In genomic region chr13:19682879-19683640, GRCm38 (mm10) we compare ENCODE assay signal across 11 mouse cellular contexts. TPM values are rescaled to one million over a fixed set of nuclear protein-coding genes. Genes with fewer than 3 reads are reported as not detected.
A peak's percentile ranks its signal among the peaks of the same experiment; 100 is the strongest.
DNase-seq lines count a peak whose midpoint lies in the region; ATAC-seq and TF ChIP-seq lines count a peak whose summit lies in the region.
"Had no signal": no experiment of that assay in that cellular context is flagged by ENCODE, and none has a peak within 500 bp of the region (broad histone marks: within the 10 kb centered on the region; RNA-seq: fewer than 3 reads in every experiment).

No protein-coding gene starts in this region.

- H3K27ac ChIP-seq in left cerebral cortex, adult 2 months, result no peak overlapping the region
- H3K27ac ChIP-seq in forebrain, embryonic 15.5 days (replicated peaks), result peak overlapping the region; percentile 55
- peak overlapping the region; percentile 73 for H3K27ac ChIP-seq in midbrain, embryonic 14.5 days (replicated peaks; ENCODE audit: low read depth, low read length)
- H3K27ac ChIP-seq: embryonic facial prominence, embryonic 15.5 days had no signal

- intact Hi-C loops in left cerebral cortex, postnatal 14 days (cut with DNase I), result loop anchor here (5.0 kb wide), 1 partner anchor 506 kb away; no protein-coding TSS in a partner anchor
- intact Hi-C loops in left cerebral cortex, adult 2 months (cut with DNase I), result loop anchor here (2.0 kb wide), 1 partner anchor 318 kb away; no protein-coding TSS in a partner anchor
- intact Hi-C loops in heart, postnatal 36 days (cut with DNase I), result loop anchor here (5.0 kb wide), 1 partner anchor 506 kb away; no protein-coding TSS in a partner anchor
- intact Hi-C loops in left cerebral cortex, postnatal 36 days (cut with DNase I), result loop anchor here (5.0 kb wide), 1 partner anchor 506 kb away; no protein-coding TSS in a partner anchor

- no peak overlapping the region for H3K4me2 ChIP-seq in forebrain, embryonic 15.5 days (replicated peaks)
- no peak overlapping the region for H3K4me2 ChIP-seq in midbrain, embryonic 14.5 days (ENCODE audit: low read length)
- H3K4me2 ChIP-seq: embryonic facial prominence, embryonic 15.5 days had no signal

- no peaks in the 10 kb centered on the region for H3K27me3 ChIP-seq in forebrain, embryonic 15.5 days
- H3K27me3 ChIP-seq in midbrain, embryonic 14.5 days (ENCODE audit: control insufficient read depth, insufficient read depth, low read length), result no peaks in the 10 kb centered on the region
- H3K27me3 ChIP-seq: embryonic facial prominence, embryonic 15.5 days had no signal

- ATAC-seq in forebrain, embryonic 15.5 days (replicated peaks), result peak; percentile 96
- peak; percentile 87 for ATAC-seq in midbrain, embryonic 14.5 days (ENCODE audit: low FRiP score, low TSS enrichment)
- no peak for ATAC-seq in megakaryocyte progenitor cell, adult 5-6 weeks (replicated peaks; ENCODE audit: poor library complexity)
- ATAC-seq: Patski had no signal

- no peaks in the 10 kb centered on the region for H3K36me3 ChIP-seq in forebrain, embryonic 15.5 days
- no peaks in the 10 kb centered on the region for H3K36me3 ChIP-seq in midbrain, embryonic 14.5 days (ENCODE audit: control insufficient read depth, insufficient read depth, low read length)
- H3K36me3 ChIP-seq: embryonic facial prominence, embryonic 15.5 days had no signal

- H3K4me1 ChIP-seq in forebrain, embryonic 15.5 days, result peaks cover 8% of the 10 kb centered on the region
- H3K4me1 ChIP-seq in midbrain, embryonic 14.5 days (ENCODE audit: control insufficient read depth, insufficient read depth, low read length), result no peaks in the 10 kb centered on the region

- no peak overlapping the region for H3K9ac ChIP-seq in forebrain, embryonic 15.5 days (replicated peaks)
- no peak overlapping the region for H3K9ac ChIP-seq in midbrain, embryonic 14.5 days (replicated peaks; ENCODE audit: low read length)
- H3K9ac ChIP-seq: embryonic facial prominence, embryonic 15.5 days had no signal

- H3K4me3 ChIP-seq in left cerebral cortex, adult 2 months, result no peak overlapping the region
- no peak overlapping the region for H3K4me3 ChIP-seq in forebrain, embryonic 15.5 days
- H3K4me3 ChIP-seq in midbrain, embryonic 14.5 days (replicated peaks; ENCODE audit: low read depth, low read length), result no peak overlapping the region
- H3K4me3 ChIP-seq: embryonic facial prominence, embryonic 15.5 days had no signal

- WGBS in forebrain, embryonic 15.5 days, result 23% methylated on average over 8 of the region's 8 CpGs
- WGBS in midbrain, embryonic 14.5 days, result 47% methylated on average over 8 of the region's 8 CpGs

- TF ChIP-seq CTCF in left cerebral cortex, adult 2 months (IDR thresholded peaks at IDR 0.05), result no peak

- peak; percentile 12 to 30 for DNase-seq in left cerebral cortex, postnatal 14 days (ENCODE audit: low spot score in 2 of 2)
- DNase-seq in left cerebral cortex, adult 2 months (ENCODE audit: extremely low spot score in 1 of 2, low spot score in 2 of 2), result no peak
- DNase-seq in heart, postnatal 36 days, result peak; percentile 17 to 32
- peak; percentile 81 for DNase-seq in midbrain, embryonic 14.5 days
- no peak for DNase-seq in urinary bladder, postnatal 4 days (ENCODE audit: low spot score in 2 of 2)
- DNase-seq in left cerebral cortex, postnatal 36 days (ENCODE audit: low spot score in 2 of 2), result no peak

- H3K9me3 ChIP-seq in forebrain, embryonic 15.5 days, result no peaks in the 10 kb centered on the region
- no peaks in the 10 kb centered on the region for H3K9me3 ChIP-seq in midbrain, embryonic 14.5 days (ENCODE audit: control insufficient read depth, low read length)
- H3K9me3 ChIP-seq: embryonic facial prominence, embryonic 15.5 days had no signal

RNA-seq across cellular contexts. Expression of gene Nme8, which starts 14.5 kb away (rescaled TPM):
- not detected for total RNA-seq in left cerebral cortex, postnatal 14 days (2021)
- not detected for total RNA-seq in left cerebral cortex, adult 2 months (2021)
- polyA plus RNA-seq in forebrain, embryonic 15.5 days (2015; fragmentation: Nextera tagmentation; extraction: Ambion mirVana), result not detected in 2 replicates
- total RNA-seq in heart, postnatal 36 days (2021), result under 1 TPM in 1 of 2 experiments, not detected in 1; 0.25 TPM
- polyA plus RNA-seq in midbrain, embryonic 14.5 days (2014; fragmentation: Nextera tagmentation; extraction: Ambion mirVana), result not detected in 2 replicates
- not detected in 2 replicates for total RNA-seq in megakaryocyte progenitor cell, adult 5-6 weeks (2015)
- not detected in 2 replicates for total RNA-seq in megakaryocyte progenitor cell, adult 5-6 weeks (2017)
- total RNA-seq in left cerebral cortex, postnatal 36 days (2021), result not detected
- total RNA-seq: layer of hippocampus, postnatal 36 days had no signal
- polyA plus RNA-seq: embryonic facial prominence, embryonic 15.5 days; Patski had no signal

Comparison
In these comparisons a context has a peak if more than half of its experiments do, and no peak if none do; other contexts are left out.
1. DNase-seq: peak in left cerebral cortex, postnatal 14 days (2 of 2), heart, postnatal 36 days (2 of 2) and midbrain, embryonic 14.5 days (single experiment); none in left cerebral cortex, adult 2 months (0 of 2), urinary bladder, postnatal 4 days (0 of 2) and left cerebral cortex, postnatal 36 days (0 of 2).